Mouse (Mus musculus): Measurements from ENCODE around the gene Tmem189.

DNA sequence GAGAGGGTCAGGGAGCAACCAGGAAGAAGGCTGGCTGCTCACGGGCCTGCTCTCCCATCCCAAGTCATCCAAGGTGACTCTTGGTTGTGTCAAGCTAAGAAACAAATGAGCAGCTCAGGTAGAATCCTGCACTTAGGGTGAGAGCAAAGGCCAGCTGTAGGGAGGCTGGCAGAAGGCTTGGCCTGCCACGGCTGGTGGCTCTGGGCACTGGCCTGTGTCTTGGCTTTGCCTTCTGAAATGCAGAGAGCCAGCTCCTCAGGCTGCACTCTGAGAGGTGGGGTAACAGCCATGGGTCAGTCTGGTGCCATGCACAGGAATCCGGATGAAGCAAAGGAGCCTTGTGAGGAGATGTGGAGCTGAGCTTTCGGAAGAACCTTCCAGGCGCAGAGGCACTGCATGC lies 21.2 kb downstream of the Tmem189 start:
- TF ChIP-seq GATA1 (IDR thresholded peaks at IDR 0.05; ENCODE audit: low read length) (no peak), TAL1 (IDR thresholded peaks at IDR 0.05; ENCODE audit: low read length) (no peak)
